Mouse (Mus musculus) brain, embryonic 14.5 days (tissue): Measurements from ENCODE around the gene Wdsub1.

Experiments used
- CTCF ChIP-seq: fragments of 200-500 bp; IDR thresholded peaks from 2 replicates; pipeline ENCODE4 v1.5.1; 2012; ENCODE audit warnings: inconsistent platforms, mild to moderate bottlenecking, moderate library complexity, borderline replicate concordance; ENCODE audit not compliant: insufficient read depth, insufficient read length; ENCODE audit errors: extremely low read depth
- POLR2A ChIP-seq: fragments of 200-500 bp; IDR thresholded peaks from 2 replicates; pipeline ENCODE4 v1.6.1; 2012; ENCODE audit warnings: mild to moderate bottlenecking, inconsistent platforms, borderline replicate concordance; ENCODE audit not compliant: poor library complexity, insufficient read depth, insufficient read length, severe bottlenecking; ENCODE audit errors: extremely low read depth

DNA sequence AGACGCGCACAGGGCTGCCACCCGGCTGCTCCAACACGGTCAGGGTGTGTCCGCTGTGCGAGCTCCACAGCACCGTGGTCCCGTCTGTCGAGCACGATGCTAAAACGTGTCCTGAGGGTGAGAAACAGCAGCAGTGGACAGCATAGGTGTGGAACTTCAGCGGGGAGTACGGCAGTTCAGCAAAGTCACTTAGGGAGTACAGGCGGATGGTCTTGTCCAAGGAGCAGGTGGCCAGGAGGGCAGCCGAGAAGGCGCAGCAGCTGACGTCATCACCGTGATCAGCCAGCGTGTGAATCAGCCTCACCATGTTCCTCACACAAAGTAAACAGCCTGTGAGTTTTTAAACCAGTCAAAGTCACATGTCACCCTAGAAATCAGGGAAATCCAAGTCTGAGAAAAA lies 4.2 kb downstream of the Wdsub1 start:
- TF ChIP-seq POLR2A (no peak), CTCF (no peak)
